23 mouse cellular contexts compared by ENCODE assay signal in genomic region chr12:26126260-26126659, GRCm38 (mm10).
DNase-seq lines count a peak whose midpoint lies in the region; ATAC-seq lines count a peak whose summit lies in the region.
"Had no signal": no experiment of that assay in that cellular context is flagged by ENCODE, and none has a peak within 500 bp of the region (broad histone marks: within the 10 kb centered on the region; RNA-seq: fewer than 3 reads in every experiment).

No protein-coding gene starts in this region.

- ATAC-seq in hindbrain, embryonic 12.5 days (ENCODE audit: low FRiP score), result no peak
- ATAC-seq in hindbrain, embryonic 11.5 days (ENCODE audit: low FRiP score), result no peak
- ATAC-seq in midbrain, embryonic 14.5 days (ENCODE audit: low FRiP score, low TSS enrichment), result no peak
- ATAC-seq in midbrain, embryonic 11.5 days (ENCODE audit: low FRiP score), result no peak
- 0 out of 2 replicates have a peak, but pooled peaks have one; percentile 42 for ATAC-seq in midbrain, embryonic 15.5 days (replicated peaks)
- no peak for ATAC-seq in megakaryocyte, adult 5-6 weeks (ENCODE audit: poor library complexity, severe bottlenecking)
- ATAC-seq: liver, embryonic 12.5 days; Patski had no signal

- peaks cover 6% of the 10 kb centered on the region for H3K4me1 ChIP-seq in hindbrain, embryonic 12.5 days
- no peaks in the 10 kb centered on the region for H3K4me1 ChIP-seq in hindbrain, embryonic 11.5 days (replicated peaks; ENCODE audit: control insufficient read depth, insufficient read depth, low read length)
- H3K4me1 ChIP-seq in midbrain, embryonic 14.5 days (ENCODE audit: control insufficient read depth, insufficient read depth, low read length), result no peaks in the 10 kb centered on the region
- no peaks in the 10 kb centered on the region for H3K4me1 ChIP-seq in midbrain, embryonic 11.5 days (ENCODE audit: control insufficient read depth, insufficient read depth, low read length)
- peaks cover 6% of the 10 kb centered on the region; the same call in 1 of the 2 replicates for H3K4me1 ChIP-seq in midbrain, embryonic 15.5 days
- H3K4me1 ChIP-seq: limb, embryonic 12.5 days; liver, embryonic 12.5 days had no signal

- H3K9ac ChIP-seq in hindbrain, embryonic 12.5 days, result no peak overlapping the region
- H3K9ac ChIP-seq in hindbrain, embryonic 11.5 days (ENCODE audit: low read depth, low read length), result no peak overlapping the region
- no peak overlapping the region for H3K9ac ChIP-seq in midbrain, embryonic 14.5 days (replicated peaks; ENCODE audit: low read length)
- H3K9ac ChIP-seq in midbrain, embryonic 11.5 days (ENCODE audit: low read length), result no peak overlapping the region
- no peak overlapping the region for H3K9ac ChIP-seq in midbrain, embryonic 15.5 days
- H3K9ac ChIP-seq: limb, embryonic 12.5 days; liver, embryonic 12.5 days; midbrain, embryonic 12.5 days had no signal

- H3K4me3 ChIP-seq in hindbrain, embryonic 12.5 days, result no peak overlapping the region
- H3K4me3 ChIP-seq in hindbrain, embryonic 11.5 days (ENCODE audit: low read depth, low read length), result no peak overlapping the region
- H3K4me3 ChIP-seq in midbrain, embryonic 14.5 days (replicated peaks; ENCODE audit: low read depth, low read length), result no peak overlapping the region
- no peak overlapping the region for H3K4me3 ChIP-seq in midbrain, embryonic 11.5 days (ENCODE audit: low read depth, low read length)
- H3K4me3 ChIP-seq in midbrain, embryonic 15.5 days, result no peak overlapping the region
- H3K4me3 ChIP-seq: limb, embryonic 12.5 days; liver, embryonic 12.5 days; midbrain, embryonic 12.5 days had no signal

- no peaks in the 10 kb centered on the region for H3K9me3 ChIP-seq in hindbrain, embryonic 12.5 days (replicated peaks)
- H3K9me3 ChIP-seq in hindbrain, embryonic 11.5 days (ENCODE audit: control insufficient read depth, low read length), result no peaks in the 10 kb centered on the region
- no peaks in the 10 kb centered on the region for H3K9me3 ChIP-seq in midbrain, embryonic 14.5 days (ENCODE audit: control insufficient read depth, low read length)
- H3K9me3 ChIP-seq in midbrain, embryonic 11.5 days (ENCODE audit: control insufficient read depth, low read length), result no peaks in the 10 kb centered on the region
- H3K9me3 ChIP-seq in midbrain, embryonic 15.5 days, result no peaks in the 10 kb centered on the region
- H3K9me3 ChIP-seq: limb, embryonic 12.5 days; liver, embryonic 12.5 days; midbrain, embryonic 12.5 days had no signal

- no peaks in the 10 kb centered on the region for H3K36me3 ChIP-seq in hindbrain, embryonic 12.5 days
- no peaks in the 10 kb centered on the region for H3K36me3 ChIP-seq in hindbrain, embryonic 11.5 days (ENCODE audit: control insufficient read depth, insufficient read depth, low read length)
- no peaks in the 10 kb centered on the region for H3K36me3 ChIP-seq in midbrain, embryonic 14.5 days (ENCODE audit: control insufficient read depth, insufficient read depth, low read length)
- H3K36me3 ChIP-seq in midbrain, embryonic 11.5 days (ENCODE audit: control insufficient read depth, insufficient read depth, low read length), result no peaks in the 10 kb centered on the region
- H3K36me3 ChIP-seq in midbrain, embryonic 15.5 days (replicated peaks), result no peaks in the 10 kb centered on the region
- H3K36me3 ChIP-seq: limb, embryonic 12.5 days; liver, embryonic 12.5 days; midbrain, embryonic 12.5 days had no signal

- peak overlapping the region; percentile 9; the same call in 1 of the 2 replicates for H3K27ac ChIP-seq in hindbrain, embryonic 12.5 days
- H3K27ac ChIP-seq in hindbrain, embryonic 11.5 days (ENCODE audit: low read depth, low read length), result no peak overlapping the region
- peak overlapping the region; percentile 55 for H3K27ac ChIP-seq in midbrain, embryonic 14.5 days (replicated peaks; ENCODE audit: low read depth, low read length)
- no peak overlapping the region for H3K27ac ChIP-seq in midbrain, embryonic 11.5 days (ENCODE audit: low read depth, low read length)
- H3K27ac ChIP-seq in midbrain, embryonic 15.5 days, result peak overlapping the region; percentile 17; the same call in 1 of the 2 replicates
- H3K27ac ChIP-seq: limb, embryonic 12.5 days; liver, embryonic 12.5 days; midbrain, embryonic 12.5 days had no signal

- 65% methylated on average over 9 of the region's 9 CpGs for WGBS in hindbrain, embryonic 12.5 days
- WGBS in hindbrain, embryonic 11.5 days, result 84% methylated on average over 9 of the region's 9 CpGs
- WGBS in midbrain, embryonic 14.5 days, result 74% methylated on average over 9 of the region's 9 CpGs
- 89% methylated on average over 9 of the region's 9 CpGs for WGBS in midbrain, embryonic 11.5 days
- WGBS in midbrain, embryonic 15.5 days, result 65% methylated on average over 9 of the region's 9 CpGs

- H3K4me2 ChIP-seq in hindbrain, embryonic 12.5 days (replicated peaks), result no peak overlapping the region
- no peak overlapping the region for H3K4me2 ChIP-seq in hindbrain, embryonic 11.5 days (replicated peaks; ENCODE audit: low read depth, low read length)
- no peak overlapping the region for H3K4me2 ChIP-seq in midbrain, embryonic 14.5 days (ENCODE audit: low read length)
- no peak overlapping the region for H3K4me2 ChIP-seq in midbrain, embryonic 11.5 days
- H3K4me2 ChIP-seq in midbrain, embryonic 15.5 days, result no peak overlapping the region
- H3K4me2 ChIP-seq: heart, embryonic 11.5 days; limb, embryonic 12.5 days; liver, embryonic 12.5 days; midbrain, embryonic 12.5 days had no signal

- no peaks in the 10 kb centered on the region for H3K27me3 ChIP-seq in hindbrain, embryonic 12.5 days
- H3K27me3 ChIP-seq in hindbrain, embryonic 11.5 days (ENCODE audit: control insufficient read depth, insufficient read depth, low read length), result no peaks in the 10 kb centered on the region
- no peaks in the 10 kb centered on the region for H3K27me3 ChIP-seq in midbrain, embryonic 14.5 days (ENCODE audit: control insufficient read depth, insufficient read depth, low read length)
- no peaks in the 10 kb centered on the region for H3K27me3 ChIP-seq in midbrain, embryonic 11.5 days (ENCODE audit: control insufficient read depth, insufficient read depth, low read length)
- H3K27me3 ChIP-seq in midbrain, embryonic 15.5 days (replicated peaks), result no peaks in the 10 kb centered on the region
- H3K27me3 ChIP-seq: limb, embryonic 12.5 days; liver, embryonic 12.5 days; midbrain, embryonic 12.5 days had no signal

- DNase-seq in adrenal gland, postnatal 10 days, result peak; percentile 26
- DNase-seq in adrenal gland, adult 18-20 months (ENCODE audit: low spot score in 2 of 2), result no peak
- no peak for DNase-seq in hindbrain, embryonic 11.5 days (ENCODE audit: low spot score)
- peak; percentile 52 for DNase-seq in midbrain, embryonic 14.5 days
- DNase-seq in midbrain, embryonic 11.5 days (ENCODE audit: low spot score, missing footprints), result no peak
- DNase-seq: adrenal gland, postnatal 36 days; cerebellum, adult 2 months; cerebellum, postnatal 36 days; heart, postnatal 10 days; kidney, adult 2 months; kidney, postnatal 14 days; lung, adult 2 months; lung, postnatal 4 days; right cerebral cortex, postnatal 25 days; thymus, postnatal 4 days had no signal

Comparison
In these comparisons a context has a peak if more than half of its experiments do, and no peak if none do; other contexts are left out.
1. DNase-seq: peak in adrenal gland, postnatal 10 days (single experiment) and midbrain, embryonic 14.5 days (single experiment); none in adrenal gland, adult 18-20 months (0 of 2), hindbrain, embryonic 11.5 days (single experiment) and midbrain, embryonic 11.5 days (single experiment).
2. H3K27ac ChIP-seq: peak in hindbrain, embryonic 12.5 days (single experiment), midbrain, embryonic 14.5 days (single experiment) and midbrain, embryonic 15.5 days (single experiment); none in hindbrain, embryonic 11.5 days (single experiment) and midbrain, embryonic 11.5 days (single experiment).